Mouse (Mus musculus) gastrocnemius, postnatal 10 days (tissue): ENCODE data around the gene Cntn4. TPM values are rescaled to one million over a fixed set of nuclear protein-coding genes. Genes with fewer than 3 reads are reported as not detected.

Experiments
- DNase-seq: peaks from one replicate; pipeline ENCODE4 v3.0.0; 2021; ENCODE audit warnings: mixed read lengths
- long read RNA-seq, 2 experiments: library from polyadenylated mRNA; stranded (forward); transcript quantifications; one replicate each; pipeline ENCODE4 v2.0.0; 2021
- total RNA-seq, 2 experiments: library from RNA; stranded (reverse); gene quantifications; 2 replicates each; pipeline ENCODE4 v1.2.3; 2021

Gene Cntn4
- under 1 TPM; 0.38 to 0.50 TPM for total RNA-seq
- long read RNA-seq, experiment 1: 0 reads
- long read RNA-seq, experiment 2: 0 reads

DNA sequence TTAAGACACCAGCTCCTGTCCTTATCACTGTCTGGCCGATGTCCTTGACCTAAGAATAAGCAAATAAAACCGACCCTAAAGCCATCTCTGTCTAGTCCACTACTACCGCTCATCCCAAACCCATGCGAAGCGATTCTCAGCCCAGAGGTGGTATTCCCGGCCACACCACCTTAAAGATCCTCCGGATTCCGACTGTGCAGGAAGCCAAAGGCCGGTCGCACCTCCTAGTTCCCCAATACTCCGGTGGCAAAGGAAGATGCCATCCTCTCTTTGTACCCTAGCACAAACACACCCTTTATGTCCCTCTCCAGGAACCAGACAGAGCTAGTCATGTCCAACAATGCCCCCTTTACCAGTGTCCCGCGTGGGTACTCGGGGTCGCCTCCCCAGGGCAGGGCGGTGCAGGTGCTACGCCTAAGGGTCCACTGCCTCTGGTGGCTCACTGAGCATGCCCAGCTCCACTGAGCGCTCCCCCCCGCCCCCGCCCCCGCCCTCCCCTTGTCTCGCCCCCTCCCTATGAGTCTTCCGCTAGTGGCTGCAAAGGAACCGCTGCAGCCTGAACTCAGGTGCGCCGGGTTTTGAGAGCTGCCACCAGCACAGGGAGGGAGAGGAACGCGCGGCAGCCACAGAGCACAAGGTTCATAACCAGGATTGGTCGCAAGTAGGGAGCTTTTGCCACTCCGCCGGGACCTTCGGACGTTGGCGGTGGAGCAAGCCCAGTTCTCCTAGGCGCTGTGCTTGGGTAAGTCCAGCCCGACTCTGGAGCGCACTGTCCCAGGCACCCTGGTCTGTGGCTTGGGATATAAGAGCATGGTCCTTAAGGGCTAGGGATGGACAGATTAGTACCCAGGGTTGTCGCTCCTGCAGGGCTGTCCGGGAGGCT lies at the start of gene Cntn4:
Cntn4 (plus strand) TSS at position 512 of the 883 bp plus-strand sequence.
- DNase-seq: no peak

DNA sequence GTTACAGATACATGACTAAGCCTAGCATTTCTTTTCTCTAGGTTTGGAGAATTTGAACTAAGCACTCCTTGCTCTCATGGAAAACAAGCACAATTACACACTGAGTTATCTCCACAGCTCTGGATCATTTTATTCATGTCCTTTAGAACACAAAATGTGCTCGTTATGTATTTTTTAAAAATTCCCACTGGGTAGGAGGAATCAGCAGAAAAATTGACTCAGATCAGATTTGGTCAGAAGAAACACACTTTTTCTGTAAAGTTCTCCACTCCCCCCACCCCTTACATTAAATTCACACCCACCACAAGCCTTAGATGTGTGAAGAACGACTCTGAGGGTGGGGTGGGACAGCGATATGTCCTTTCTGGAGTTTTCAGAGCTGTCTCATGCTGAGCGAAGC lies 3.2 kb upstream of the Cntn4 start:
- DNase-seq: no peak

DNA sequence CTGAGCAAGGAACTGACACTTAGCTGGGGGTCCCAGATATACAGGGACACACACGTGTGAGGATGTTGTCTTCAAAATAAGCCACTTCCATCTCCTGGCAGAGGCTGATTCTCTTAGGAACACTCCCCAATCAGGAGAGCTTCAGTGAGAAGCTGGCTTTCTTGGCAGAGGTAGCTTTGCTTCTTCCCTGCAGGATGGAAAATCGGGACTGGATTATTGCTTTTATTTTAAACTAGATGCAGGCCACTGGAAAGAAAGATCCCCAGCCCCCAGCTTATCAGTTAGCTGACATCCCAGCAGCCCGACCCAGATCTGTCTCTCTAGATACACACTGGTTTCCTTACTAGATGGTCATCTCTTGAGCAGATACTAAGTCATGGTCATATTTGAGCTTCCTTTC lies 2.4 kb upstream of the Cntn4 start:
- DNase-seq: no peak

DNA sequence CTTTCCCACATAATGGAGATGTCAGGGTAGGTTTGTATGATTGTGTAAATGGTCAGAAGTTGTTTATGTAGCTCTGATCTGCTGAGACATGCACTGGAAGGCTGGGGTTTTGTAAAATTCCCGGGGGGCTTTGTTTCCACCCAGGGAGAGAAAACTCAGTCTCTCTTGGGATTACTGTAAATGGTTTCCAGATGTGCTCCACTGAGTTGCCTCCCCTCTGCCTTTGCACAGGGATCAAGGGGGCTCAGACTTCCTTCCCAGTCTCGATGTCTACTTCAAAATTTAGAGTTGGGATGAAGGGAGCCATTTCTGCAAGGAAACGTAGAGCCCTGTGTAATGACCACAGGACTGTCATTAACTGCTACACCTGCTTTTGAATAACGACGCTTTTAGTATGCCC lies 823 bp upstream of the Cntn4 start:
- no peak for DNase-seq

DNA sequence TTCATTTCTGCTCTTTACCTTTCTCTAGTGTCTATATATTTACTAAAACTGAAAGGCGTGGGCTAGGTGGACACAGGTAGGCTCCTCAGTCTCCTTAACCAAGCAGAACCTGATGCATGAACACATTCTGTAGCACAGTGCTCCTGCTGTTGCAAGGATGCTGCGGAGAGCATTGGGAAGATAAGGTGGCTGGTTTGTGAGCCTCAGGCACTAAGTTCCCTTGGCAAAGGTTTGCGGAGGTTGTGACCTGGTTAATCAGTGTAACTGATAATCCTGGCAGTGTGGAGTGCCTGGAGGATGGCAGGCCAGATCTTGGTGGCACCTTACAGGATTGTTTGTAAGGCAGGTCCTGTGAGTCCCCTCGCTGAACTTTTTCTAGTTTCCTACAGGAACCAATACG lies 1.3 kb downstream of the Cntn4 start:
- DNase-seq: no peak

DNA sequence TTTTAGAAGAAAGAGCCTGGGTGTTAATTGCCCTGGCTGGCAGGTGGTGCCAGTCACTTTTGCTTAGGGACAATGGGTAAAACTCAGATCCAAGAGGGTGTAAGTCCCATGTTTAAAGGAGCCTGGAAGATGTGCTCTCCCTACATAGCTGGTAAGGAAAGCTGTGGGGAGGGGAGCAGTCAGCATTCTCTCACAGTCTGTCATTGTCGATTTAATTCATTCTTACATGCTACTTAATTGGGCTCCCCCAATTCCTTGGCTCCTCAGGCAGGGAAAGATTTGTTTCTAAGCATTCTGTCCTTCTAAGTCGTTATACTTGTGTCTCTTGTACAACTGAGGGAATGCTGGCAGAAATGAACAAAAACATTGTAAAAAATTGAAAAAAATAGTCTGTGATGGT lies 4.0 kb downstream of the Cntn4 start:
- no peak for DNase-seq

DNA sequence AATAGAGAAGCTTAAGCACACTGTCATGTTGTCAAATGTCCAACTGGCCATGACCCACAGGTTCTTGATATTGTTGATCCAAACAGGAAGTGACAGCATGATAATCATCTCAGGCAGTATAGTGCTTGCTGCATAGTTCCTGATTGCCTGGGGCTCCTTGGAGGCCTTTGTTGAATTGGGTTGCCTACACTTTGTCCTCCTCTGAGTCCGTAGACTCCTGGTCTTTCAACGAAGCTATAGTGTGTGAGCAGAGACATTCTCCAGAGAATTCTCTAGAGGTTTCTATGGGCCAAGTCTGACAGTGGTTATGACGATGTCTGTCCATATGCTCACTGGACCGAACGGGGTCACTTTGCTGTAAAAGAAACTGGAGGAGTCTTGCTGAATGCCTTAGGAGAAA lies 5.8 kb downstream of the Cntn4 start:
- DNase-seq: no peak

DNA sequence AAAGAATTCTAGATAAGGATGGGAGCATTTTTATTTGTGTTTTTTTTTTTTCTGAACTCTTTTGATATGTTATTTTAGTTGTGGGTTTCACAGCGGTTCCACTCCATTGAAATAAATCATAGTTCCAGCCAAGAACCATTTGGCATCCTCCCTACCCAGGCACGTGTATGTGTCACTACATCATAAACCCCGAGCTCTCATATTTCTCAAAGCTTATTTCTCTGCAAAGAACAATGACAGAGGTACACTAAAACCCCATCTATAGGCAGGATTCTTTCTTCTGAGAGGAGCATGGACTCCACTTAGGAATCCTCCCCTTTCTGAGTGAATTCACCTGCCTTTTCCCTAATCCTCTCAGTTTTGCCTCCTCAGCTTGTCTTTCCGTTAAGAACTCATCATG lies 6.7 kb downstream of the Cntn4 start:
- DNase-seq: no peak

DNA sequence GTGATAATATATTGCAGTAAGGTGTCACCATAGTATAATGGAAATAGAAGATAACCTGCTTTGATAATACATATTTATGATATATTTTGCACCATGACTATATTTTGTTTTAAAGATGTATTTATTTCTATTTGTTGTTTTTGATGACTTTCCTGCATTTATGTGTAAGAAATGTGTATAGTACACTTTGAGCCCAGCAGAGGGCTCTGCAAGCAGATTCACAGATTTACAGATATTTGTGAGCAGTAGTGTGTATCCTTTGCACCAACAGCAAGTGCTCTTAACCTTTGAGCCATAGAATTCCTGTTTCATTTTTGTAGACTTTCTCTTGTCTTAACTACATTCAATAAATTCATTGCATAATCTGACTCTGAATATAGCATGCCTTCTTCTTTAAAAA lies 10.7 kb downstream of the Cntn4 start:
- no peak for DNase-seq

DNA sequence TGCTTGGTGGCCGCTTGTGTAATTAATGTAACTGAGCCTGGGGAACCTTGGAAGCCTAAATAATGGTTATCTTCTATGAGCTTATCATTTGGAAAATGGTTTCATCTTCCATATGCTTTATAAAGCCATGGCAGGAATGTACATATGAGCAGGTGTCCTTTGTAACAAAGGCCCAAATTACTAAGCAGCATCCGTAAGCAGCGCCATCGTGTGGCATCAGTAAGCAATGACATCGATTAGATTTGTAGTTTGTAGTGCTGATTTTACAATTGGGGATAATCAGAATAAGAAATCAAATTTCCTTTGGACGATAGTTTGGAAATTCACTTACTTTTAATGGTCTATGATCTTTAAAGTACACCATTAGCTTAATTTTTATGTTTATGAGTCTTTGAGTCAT lies 64.6 kb downstream of the Cntn4 start:
- no peak for DNase-seq

DNA sequence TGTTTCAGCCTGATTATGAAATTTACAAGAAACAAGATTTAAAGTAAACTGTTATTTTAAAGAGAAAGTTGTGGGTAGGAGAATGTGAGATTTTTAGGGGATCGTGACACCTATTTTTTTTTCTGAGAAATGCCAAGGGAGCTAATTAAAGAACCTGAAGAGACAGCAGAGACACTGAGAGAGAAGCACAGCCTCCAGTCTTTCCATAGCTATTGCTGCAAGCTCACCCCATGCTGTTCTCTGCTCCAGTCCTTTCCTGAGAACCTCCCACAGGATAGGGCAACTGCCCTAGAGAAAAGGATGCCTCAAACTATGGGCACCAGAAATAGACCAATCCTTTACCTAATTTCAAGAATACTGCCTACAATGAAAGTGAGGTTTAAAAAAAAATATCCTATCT lies 103.2 kb downstream of the Cntn4 start:
- DNase-seq: no peak

DNA sequence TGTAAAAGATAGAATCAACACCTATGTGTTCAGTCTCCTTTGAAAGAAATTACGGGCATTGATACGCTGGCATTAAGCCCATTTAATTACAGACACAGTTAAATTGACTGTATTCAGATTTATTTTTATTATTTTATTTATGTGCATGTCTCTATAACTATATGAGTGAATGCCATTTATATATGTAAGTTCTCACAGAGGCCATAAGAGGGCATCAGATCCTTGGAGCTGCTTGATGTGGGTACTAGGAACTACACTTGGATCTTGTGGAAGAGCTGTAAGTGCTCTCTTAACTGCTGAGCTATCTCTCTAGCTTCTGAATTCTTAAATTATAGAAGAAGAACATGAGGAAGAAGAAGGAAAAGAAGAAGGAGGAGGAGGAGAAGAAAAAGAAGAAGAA lies 111.0 kb downstream of the Cntn4 start:
- no peak for DNase-seq

DNA sequence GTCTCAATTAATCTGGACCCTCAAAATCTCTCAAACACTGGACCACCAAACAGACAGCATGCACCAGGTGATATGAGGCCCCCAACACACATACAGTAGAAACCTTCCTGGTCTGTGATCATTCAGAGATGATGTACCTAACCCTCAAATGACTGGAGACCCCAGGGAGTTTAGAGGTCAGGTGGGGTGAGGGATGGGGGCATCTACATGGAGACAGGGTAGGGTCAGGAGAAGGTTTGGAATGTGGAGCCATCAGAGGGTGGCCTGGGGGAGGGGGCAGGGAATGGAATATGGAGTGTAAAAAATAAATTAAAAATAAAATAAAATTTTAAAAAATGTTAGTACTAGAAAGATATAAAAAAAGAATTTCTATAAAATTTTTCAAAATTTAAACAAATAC lies 157.6 kb downstream of the Cntn4 start:
- no peak for DNase-seq

DNA sequence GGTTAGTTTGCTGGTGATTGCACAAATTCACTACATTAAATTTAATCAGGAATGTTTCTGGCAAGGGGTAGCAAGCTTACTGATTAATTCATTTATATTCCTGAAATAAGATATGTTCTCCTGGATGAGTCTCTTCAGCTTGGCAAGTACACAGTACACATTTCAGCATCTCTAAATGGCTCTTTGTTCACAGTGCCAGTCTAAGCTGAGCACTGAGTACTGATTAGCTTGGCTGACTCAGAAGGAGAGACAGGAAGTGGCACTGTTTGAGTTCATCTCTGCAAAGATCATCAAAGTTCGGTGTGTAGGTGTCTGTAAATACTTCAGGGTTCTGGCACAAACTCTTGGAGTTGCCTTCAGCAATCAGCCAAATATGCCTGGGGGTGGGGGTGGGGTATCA lies 169.8 kb downstream of the Cntn4 start:
- no peak for DNase-seq

DNA sequence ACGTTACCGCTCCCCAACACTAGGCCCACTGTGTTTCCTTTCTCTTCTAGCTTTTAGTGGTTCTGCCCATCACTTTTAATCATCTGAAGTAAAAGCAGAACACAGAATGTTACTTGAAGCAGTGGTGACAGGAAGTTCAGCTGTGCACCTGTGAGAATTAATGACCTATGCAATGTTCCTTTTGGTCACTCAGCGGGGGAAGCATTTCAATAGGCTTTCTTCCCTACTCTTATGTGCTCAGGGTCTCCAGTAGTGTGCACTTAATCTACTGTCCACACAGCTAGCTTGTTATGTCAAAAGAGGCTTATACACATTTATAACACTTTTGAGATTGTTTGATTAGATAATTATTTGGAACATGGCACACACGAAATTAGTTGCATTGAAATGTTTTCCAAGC lies 215.4 kb downstream of the Cntn4 start:
- no peak for DNase-seq

DNA sequence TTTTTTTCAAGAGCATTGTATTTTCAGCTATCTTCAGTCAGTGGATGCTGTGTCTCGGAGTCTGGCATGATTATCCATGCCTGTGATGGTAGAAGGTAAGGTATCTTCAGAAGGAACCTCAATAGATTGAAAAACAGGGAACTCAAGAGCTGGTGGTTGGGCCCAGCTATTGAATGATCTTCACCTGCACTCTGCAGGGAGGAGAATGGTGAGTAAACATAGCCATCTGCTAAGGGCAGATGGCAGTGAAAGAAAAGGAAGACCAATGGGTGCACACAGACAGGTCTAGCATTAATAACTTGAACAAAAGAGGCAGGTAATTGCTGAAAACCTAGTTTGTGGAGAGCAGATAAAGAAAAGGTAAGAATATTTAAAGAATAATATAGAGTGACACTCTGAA lies 261.0 kb downstream of the Cntn4 start:
- no peak for DNase-seq

DNA sequence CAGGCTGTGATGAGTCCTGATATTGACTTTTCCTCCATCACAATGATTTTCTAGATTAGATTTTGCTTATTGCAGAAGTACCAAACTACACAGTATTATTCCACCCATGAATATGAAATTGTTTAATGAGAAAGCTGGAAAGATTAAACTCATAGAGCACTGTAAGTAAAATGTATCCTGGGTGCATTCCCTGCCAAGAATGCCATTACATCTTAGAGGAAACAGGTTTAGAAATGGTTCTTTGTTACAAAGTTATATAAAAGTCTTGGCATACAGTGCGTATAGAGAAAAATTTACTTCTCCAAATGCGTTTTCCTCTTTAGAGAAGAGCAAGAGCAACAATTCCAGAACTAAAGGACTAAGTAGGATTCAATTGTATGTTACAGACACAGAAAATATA lies 261.8 kb downstream of the Cntn4 start:
- no peak for DNase-seq

DNA sequence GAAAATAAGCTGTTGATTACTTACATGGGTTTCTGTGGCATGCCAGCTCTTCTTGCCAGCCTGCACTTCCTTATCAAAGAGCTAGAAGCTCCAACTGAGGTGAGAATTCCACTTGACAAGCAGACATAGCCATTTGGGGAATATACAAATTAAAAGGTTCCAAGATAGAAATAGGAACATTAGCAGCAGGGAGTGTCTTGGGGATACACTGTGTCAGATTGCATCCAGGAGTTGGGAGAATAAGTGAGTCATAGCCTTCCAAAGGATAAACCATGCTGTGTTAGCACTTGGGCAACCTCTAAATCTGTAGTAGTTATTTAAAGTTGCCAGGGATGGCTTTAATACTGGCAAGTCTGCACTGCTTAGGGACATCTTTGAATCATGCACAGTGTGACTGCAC lies 263.1 kb downstream of the Cntn4 start:
- DNase-seq: no peak

DNA sequence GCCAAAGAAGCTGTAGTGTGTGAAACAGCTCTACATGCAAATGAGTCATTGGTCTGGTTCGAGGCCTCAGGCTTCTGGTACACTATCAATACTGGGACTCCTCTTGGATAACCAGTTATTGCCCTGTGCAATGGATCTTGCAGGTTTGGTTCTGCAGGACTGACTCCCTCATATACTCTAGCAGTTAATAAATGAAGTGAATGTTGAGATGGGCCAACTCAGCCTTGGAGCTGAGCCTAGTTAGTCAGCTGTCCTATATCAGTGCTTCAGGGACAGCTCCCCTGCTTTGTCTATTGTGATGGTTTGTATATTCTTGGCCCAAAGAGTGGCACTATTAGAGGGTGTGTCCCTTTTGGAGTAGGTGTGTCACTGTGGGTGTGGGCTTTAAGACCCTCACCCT lies 314.0 kb downstream of the Cntn4 start:
- DNase-seq: no peak

DNA sequence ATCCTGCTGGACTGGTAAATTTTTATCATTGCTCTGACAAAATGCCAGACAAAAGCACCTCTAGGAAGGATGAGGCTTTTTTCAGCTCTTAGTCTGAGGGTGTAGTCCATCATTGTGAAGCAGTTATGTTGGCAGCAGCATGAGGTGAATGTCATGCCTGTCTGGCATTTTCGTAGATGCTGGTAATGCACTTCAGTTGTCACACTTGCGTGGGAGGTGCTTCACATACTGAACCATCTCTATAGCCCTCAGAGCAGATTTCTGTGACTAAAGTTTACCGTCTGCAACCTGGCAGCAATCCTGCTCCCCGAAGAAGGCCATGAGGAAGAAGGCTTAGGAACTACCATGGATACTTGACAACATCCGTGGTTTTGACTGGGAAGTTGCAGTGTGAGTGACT lies 335.6 kb downstream of the Cntn4 start:
- DNase-seq: no peak

DNA sequence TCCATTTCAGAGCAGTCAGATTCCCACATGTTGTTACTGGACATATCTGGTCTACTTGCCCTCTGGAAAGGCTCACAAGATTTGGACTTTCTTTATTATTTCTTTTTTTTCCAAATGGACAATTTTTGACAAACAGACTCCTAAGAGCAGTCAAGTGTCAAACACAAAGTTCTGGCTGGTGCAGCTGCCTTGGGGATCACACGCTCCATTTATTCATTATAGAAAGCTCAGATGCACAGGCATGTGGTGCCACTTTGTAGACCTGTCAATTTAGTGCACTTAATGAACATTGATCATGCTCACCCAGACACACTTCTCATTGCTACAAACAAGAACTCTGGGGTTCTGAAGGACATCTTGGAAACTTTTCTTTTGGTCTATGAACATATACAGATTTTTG lies 337.7 kb downstream of the Cntn4 start:
- no peak for DNase-seq

DNA sequence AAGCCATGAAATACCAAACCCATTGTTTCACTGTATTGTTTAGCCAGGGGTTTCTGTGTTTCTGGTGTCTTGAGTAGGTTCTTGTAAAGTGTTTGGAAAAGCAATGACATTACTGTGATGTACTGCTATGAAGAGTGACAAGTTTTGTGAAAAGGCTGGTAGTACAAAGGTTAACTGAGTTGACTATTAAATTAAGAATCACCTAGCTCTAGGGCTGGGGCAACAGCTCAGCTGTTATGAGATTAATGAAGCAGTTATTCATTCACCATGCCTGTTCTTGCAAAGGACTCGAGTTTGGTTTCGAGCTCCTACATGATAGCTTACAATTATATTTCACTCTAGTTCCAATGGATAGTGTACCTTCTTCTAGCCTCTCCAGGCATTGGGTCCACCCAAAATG lies 371.4 kb downstream of the Cntn4 start:
- DNase-seq: no peak

DNA sequence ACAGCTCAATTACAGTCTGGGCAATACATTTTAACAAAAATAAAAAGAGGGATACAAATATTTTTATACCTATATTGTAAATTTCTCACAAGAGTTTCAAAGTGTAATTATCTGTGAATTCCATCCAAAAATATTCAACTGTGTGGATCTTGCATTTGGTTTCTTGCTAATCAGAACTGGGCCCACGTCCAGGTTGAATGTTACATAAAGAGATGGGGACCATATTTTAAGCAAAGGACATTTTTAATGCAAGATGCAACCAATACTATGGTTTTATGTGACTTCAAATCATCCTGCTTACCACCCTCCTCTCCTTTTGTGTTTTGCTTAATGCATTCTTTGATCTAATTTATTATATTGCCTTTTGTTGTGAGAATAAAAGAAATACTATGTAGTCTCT lies 378.7 kb downstream of the Cntn4 start:
- DNase-seq: no peak

DNA sequence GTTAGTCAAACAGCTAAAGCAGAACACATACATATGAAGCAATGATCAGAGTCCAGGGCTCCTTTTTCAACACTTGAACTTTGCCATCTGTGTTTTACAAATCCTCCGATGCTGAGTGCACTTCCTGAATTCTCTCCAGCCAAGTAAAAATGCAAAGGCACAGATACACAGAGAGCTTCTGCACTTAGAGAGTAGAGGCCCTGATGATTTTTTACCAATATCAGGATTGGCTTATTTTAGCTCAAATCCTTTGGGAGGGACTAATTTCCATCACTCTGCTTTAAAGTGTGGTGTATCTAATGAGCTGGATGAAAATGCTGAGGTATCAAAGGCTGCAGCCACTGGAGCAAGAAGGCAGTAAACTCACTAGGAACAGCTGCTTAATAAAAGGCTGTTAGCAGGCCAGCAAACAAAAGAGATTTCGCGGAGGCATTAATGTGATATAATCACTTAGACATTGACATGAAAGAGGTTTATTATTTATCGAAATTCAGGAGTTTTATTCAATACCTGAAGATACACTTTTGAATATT lies 400.7 kb downstream of the Cntn4 start:
- DNase-seq: no peak
